13 mouse cellular contexts compared by ENCODE assay signal in genomic region chr10:127519903-127520713, GRCm38 (mm10). TPM values are rescaled to one million over a fixed set of nuclear protein-coding genes. Genes with fewer than 3 reads are reported as not detected.
A peak's percentile ranks its signal among the peaks of the same experiment; 100 is the strongest.
DNase-seq lines count a peak whose midpoint lies in the region; ATAC-seq and TF ChIP-seq lines count a peak whose summit lies in the region.
"Had no signal": no experiment of that assay in that cellular context is flagged by ENCODE, and none has a peak within 500 bp of the region (broad histone marks: within the 10 kb centered on the region; RNA-seq: fewer than 3 reads in every experiment).

No protein-coding gene starts in this region.

- no peak overlapping the region for H3K27ac ChIP-seq in heart, embryonic 15.5 days
- no peak overlapping the region for H3K27ac ChIP-seq in midbrain, embryonic 13.5 days
- H3K27ac ChIP-seq in midbrain, embryonic 16.5 days (ENCODE audit: low read length) = no peak overlapping the region
- H3K27ac ChIP-seq in embryonic facial prominence, embryonic 10.5 days (replicated peaks) = no peak overlapping the region
- peak overlapping the region; percentile 90 for H3K27ac ChIP-seq in liver, embryonic 16.5 days (ENCODE audit: low read length)
- no peak overlapping the region for H3K27ac ChIP-seq in left cerebral cortex, adult 2 months

- 92% methylated on average over 37 of the region's 37 CpGs for WGBS in heart, embryonic 15.5 days
- WGBS in midbrain, embryonic 13.5 days = 94% methylated on average over 37 of the region's 37 CpGs
- 92% methylated on average over 36 of the region's 37 CpGs for WGBS in midbrain, embryonic 16.5 days
- WGBS in embryonic facial prominence, embryonic 10.5 days = 93% methylated on average over 37 of the region's 37 CpGs
- WGBS in liver, embryonic 16.5 days (ENCODE audit: insufficient replicate concordance) = 85% methylated on average over 37 of the region's 37 CpGs

- intact Hi-C loops in left cerebral cortex, adult 2 months (cut with DNase I) = loop anchor here (10.0 kb wide), 1 partner anchor 495 kb away; the partner anchor contains the start of gene Prim1

- ATAC-seq in heart, embryonic 15.5 days (replicated peaks; ENCODE audit: insufficient number of reproducible peaks, insufficient read depth, low FRiP score, low read depth) = no peak
- no peak for ATAC-seq in midbrain, embryonic 13.5 days
- ATAC-seq in midbrain, embryonic 16.5 days = no peak
- ATAC-seq in liver, embryonic 16.5 days (ENCODE audit: low read depth) = no peak

- H3K4me1 ChIP-seq in heart, embryonic 15.5 days (replicated peaks) = peaks cover 43% of the 10 kb centered on the region
- peaks cover 55% of the 10 kb centered on the region for H3K4me1 ChIP-seq in midbrain, embryonic 13.5 days (replicated peaks)
- H3K4me1 ChIP-seq in midbrain, embryonic 16.5 days (ENCODE audit: control insufficient read depth, insufficient read depth, low read length) = peaks cover 32% of the 10 kb centered on the region
- H3K4me1 ChIP-seq in embryonic facial prominence, embryonic 10.5 days = peaks cover 72% of the 10 kb centered on the region
- peaks cover 42% of the 10 kb centered on the region for H3K4me1 ChIP-seq in liver, embryonic 16.5 days (ENCODE audit: control insufficient read depth, low read depth, low read length)

- H3K9ac ChIP-seq in heart, embryonic 15.5 days = no peak overlapping the region
- H3K9ac ChIP-seq in midbrain, embryonic 13.5 days (replicated peaks) = no peak overlapping the region
- no peak overlapping the region for H3K9ac ChIP-seq in midbrain, embryonic 16.5 days (ENCODE audit: low read depth, low read length)
- H3K9ac ChIP-seq in liver, embryonic 16.5 days (ENCODE audit: low read depth, low read length) = peak overlapping the region; percentile 79

- H3K27me3 ChIP-seq in heart, embryonic 15.5 days = peaks cover 27% of the 10 kb centered on the region
- peaks cover 60% of the 10 kb centered on the region for H3K27me3 ChIP-seq in midbrain, embryonic 13.5 days
- peaks cover 13% of the 10 kb centered on the region for H3K27me3 ChIP-seq in midbrain, embryonic 16.5 days (ENCODE audit: control insufficient read depth, insufficient read depth, low read depth, low read length)
- peaks cover 81% of the 10 kb centered on the region for H3K27me3 ChIP-seq in embryonic facial prominence, embryonic 10.5 days (replicated peaks; ENCODE audit: low read depth, poor library complexity, severe bottlenecking)
- peaks cover 23% of the 10 kb centered on the region for H3K27me3 ChIP-seq in liver, embryonic 16.5 days (ENCODE audit: control insufficient read depth, insufficient read depth, low read depth, low read length)

- DNase-seq in heart, adult 9 months (ENCODE audit: low spot score in 2 of 2) = no peak
- DNase-seq in embryonic facial prominence, embryonic 10.5 days (ENCODE audit: low spot score) = no peak
- no peak for DNase-seq in embryo, embryonic 11 days
- no peak for DNase-seq in left cerebral cortex, adult 2 months (ENCODE audit: extremely low spot score in 1 of 2, low spot score in 2 of 2)
- DNase-seq: adrenal gland, adult 2 months; gastrocnemius, postnatal 10 days; left cerebral cortex, postnatal 4 days had no signal

- peaks cover 24% of the 10 kb centered on the region for H3K36me3 ChIP-seq in heart, embryonic 15.5 days
- peaks cover 22% of the 10 kb centered on the region for H3K36me3 ChIP-seq in midbrain, embryonic 13.5 days
- H3K36me3 ChIP-seq in midbrain, embryonic 16.5 days (ENCODE audit: control insufficient read depth, insufficient read depth, low read length) = peaks cover 4% of the 10 kb centered on the region; the same call in 1 of the 2 replicates
- H3K36me3 ChIP-seq in embryonic facial prominence, embryonic 10.5 days (replicated peaks) = peaks cover 41% of the 10 kb centered on the region
- H3K36me3 ChIP-seq in liver, embryonic 16.5 days (ENCODE audit: control insufficient read depth, insufficient read depth) = peaks cover 36% of the 10 kb centered on the region

- peak overlapping the region; percentile 94; the same call in 1 of the 2 replicates for H3K4me2 ChIP-seq in heart, embryonic 15.5 days
- H3K4me2 ChIP-seq in midbrain, embryonic 13.5 days (replicated peaks) = 0 out of 2 replicates have a peak overlapping the region, but pooled peaks have one; percentile 85
- H3K4me2 ChIP-seq in midbrain, embryonic 16.5 days (ENCODE audit: low read length) = no peak overlapping the region
- H3K4me2 ChIP-seq in liver, embryonic 16.5 days (ENCODE audit: low read depth, low read length) = peak overlapping the region; percentile 80

- no peak for TF ChIP-seq CTCF in left cerebral cortex, adult 2 months (IDR thresholded peaks at IDR 0.05)

- H3K4me3 ChIP-seq in heart, embryonic 15.5 days = no peak overlapping the region
- no peak overlapping the region for H3K4me3 ChIP-seq in midbrain, embryonic 13.5 days (replicated peaks)
- H3K4me3 ChIP-seq in midbrain, embryonic 16.5 days (ENCODE audit: low read depth, low read length) = no peak overlapping the region
- peak overlapping the region; percentile 70 for H3K4me3 ChIP-seq in embryonic facial prominence, embryonic 10.5 days
- H3K4me3 ChIP-seq in liver, embryonic 16.5 days (ENCODE audit: low read depth, low read length) = peak overlapping the region; percentile 72
- no peak overlapping the region for H3K4me3 ChIP-seq in left cerebral cortex, adult 2 months

- H3K9me3 ChIP-seq in heart, embryonic 15.5 days (replicated peaks) = no peaks in the 10 kb centered on the region
- H3K9me3 ChIP-seq in midbrain, embryonic 13.5 days = no peaks in the 10 kb centered on the region
- H3K9me3 ChIP-seq in midbrain, embryonic 16.5 days (replicated peaks; ENCODE audit: control insufficient read depth, low read length, poor library complexity, severe bottlenecking) = no peaks in the 10 kb centered on the region
- H3K9me3 ChIP-seq in embryonic facial prominence, embryonic 10.5 days = 0 out of 2 replicates have a peak, but pooled peaks cover 4% of the 10 kb centered on the region
- no peaks in the 10 kb centered on the region for H3K9me3 ChIP-seq in liver, embryonic 16.5 days (replicated peaks; ENCODE audit: control insufficient read depth, low read length)

RNA-seq across cellular contexts. Expression of gene Shmt2, which starts 2.1 kb away (rescaled TPM):
- 89.8 and 106 TPM in 2 replicates for polyA plus RNA-seq in heart, embryonic 15.5 days (2015; fragmentation: Nextera tagmentation; extraction: Ambion mirVana)
- polyA plus RNA-seq in midbrain, embryonic 13.5 days (2015; fragmentation: Nextera tagmentation; extraction: Ambion mirVana) = 54.3 and 56.2 TPM in 2 replicates
- 45.0 and 45.6 TPM in 2 replicates for polyA plus RNA-seq in midbrain, embryonic 16.5 days (2015; fragmentation: Nextera tagmentation; extraction: Ambion mirVana)
- 110 and 129 TPM in 2 replicates for polyA plus RNA-seq in embryonic facial prominence, embryonic 10.5 days (2016; fragmentation: Nextera tagmentation; extraction: Ambion mirVana)
- 180 and 183 TPM in 2 replicates for polyA plus RNA-seq in liver, embryonic 16.5 days (2015; fragmentation: Nextera tagmentation; extraction: Ambion mirVana)
- total RNA-seq in left cerebral cortex, adult 2 months (2021) = 10 to 100 TPM; 24.1 to 26.0 TPM

RNA-seq across cellular contexts. Expression of gene Ndufa4l2, which starts 5.3 kb away (rescaled TPM):
- polyA plus RNA-seq in heart, embryonic 15.5 days (2015; fragmentation: Nextera tagmentation; extraction: Ambion mirVana) = 49.7 and 53.6 TPM in 2 replicates
- polyA plus RNA-seq in midbrain, embryonic 13.5 days (2015; fragmentation: Nextera tagmentation; extraction: Ambion mirVana) = 11.5 and 13.8 TPM in 2 replicates
- 17.6 and 19.7 TPM in 2 replicates for polyA plus RNA-seq in midbrain, embryonic 16.5 days (2015; fragmentation: Nextera tagmentation; extraction: Ambion mirVana)
- polyA plus RNA-seq in embryonic facial prominence, embryonic 10.5 days (2016; fragmentation: Nextera tagmentation; extraction: Ambion mirVana) = 2.2 and 4.5 TPM in 2 replicates
- polyA plus RNA-seq in liver, embryonic 16.5 days (2015; fragmentation: Nextera tagmentation; extraction: Ambion mirVana) = 62.5 and 67.9 TPM in 2 replicates
- total RNA-seq in left cerebral cortex, adult 2 months (2021) = 1 to 10 TPM; 4.2 to 5.6 TPM
- total RNA-seq: hematopoietic stem cell, adult 5-6 weeks; neutrophil, adult 5-6 weeks had no signal

RNA-seq across cellular contexts. Expression of gene Nxph4, which starts 14.3 kb away (rescaled TPM):
- 1.2 and 2.9 TPM in 2 replicates for polyA plus RNA-seq in heart, embryonic 15.5 days (2015; fragmentation: Nextera tagmentation; extraction: Ambion mirVana)
- polyA plus RNA-seq in midbrain, embryonic 13.5 days (2015; fragmentation: Nextera tagmentation; extraction: Ambion mirVana) = 78.8 and 83.9 TPM in 2 replicates
- polyA plus RNA-seq in midbrain, embryonic 16.5 days (2015; fragmentation: Nextera tagmentation; extraction: Ambion mirVana) = 62.1 and 66.7 TPM in 2 replicates
- 5.2 and 9.7 TPM in 2 replicates for polyA plus RNA-seq in embryonic facial prominence, embryonic 10.5 days (2016; fragmentation: Nextera tagmentation; extraction: Ambion mirVana)
- polyA plus RNA-seq in liver, embryonic 16.5 days (2015; fragmentation: Nextera tagmentation; extraction: Ambion mirVana) = 0.14 TPM in 1 of 2 replicates, not detected in the other
- 1 to 10 TPM; 5.4 to 5.5 TPM for total RNA-seq in left cerebral cortex, adult 2 months (2021)
- total RNA-seq: hematopoietic stem cell, adult 5-6 weeks; neutrophil, adult 5-6 weeks had no signal

RNA-seq across cellular contexts. Expression of gene Stac3, which starts 18.6 kb away (rescaled TPM):
- polyA plus RNA-seq in heart, embryonic 15.5 days (2015; fragmentation: Nextera tagmentation; extraction: Ambion mirVana) = 0.62 and 1.1 TPM in 2 replicates
- 1.6 and 2.3 TPM in 2 replicates for polyA plus RNA-seq in midbrain, embryonic 13.5 days (2015; fragmentation: Nextera tagmentation; extraction: Ambion mirVana)
- polyA plus RNA-seq in midbrain, embryonic 16.5 days (2015; fragmentation: Nextera tagmentation; extraction: Ambion mirVana) = 1.3 and 2.1 TPM in 2 replicates
- 0.57 and 0.58 TPM in 2 replicates for polyA plus RNA-seq in embryonic facial prominence, embryonic 10.5 days (2016; fragmentation: Nextera tagmentation; extraction: Ambion mirVana)
- 0.59 and 0.65 TPM in 2 replicates for polyA plus RNA-seq in liver, embryonic 16.5 days (2015; fragmentation: Nextera tagmentation; extraction: Ambion mirVana)
- total RNA-seq in left cerebral cortex, adult 2 months (2021) = 1 to 10 TPM; 2.6 to 9.9 TPM
- total RNA-seq: hematopoietic stem cell, adult 5-6 weeks had no signal

Comparison
In these comparisons a context has a peak if more than half of its experiments do, and no peak if none do; other contexts are left out.
1. H3K4me3 ChIP-seq: peak in embryonic facial prominence, embryonic 10.5 days (single experiment) and liver, embryonic 16.5 days (single experiment); none in heart, embryonic 15.5 days (single experiment), midbrain, embryonic 13.5 days (single experiment), midbrain, embryonic 16.5 days (single experiment) and left cerebral cortex, adult 2 months (single experiment).